Mouse (Mus musculus) heart, embryonic 15.5 days (tissue): Measurements from ENCODE around the gene Taok3. TPM values are rescaled to one million over a fixed set of nuclear protein-coding genes. Genes with fewer than 3 reads are reported as not detected.

Experiments
- polyA plus RNA-seq: library from polyadenylated mRNA; unstranded; fragments of >200 nt; fragmentation: Nextera tagmentation; extraction: Ambion mirVana; gene quantifications from 2 replicates; pipeline ENCODE4 v1.2.1, GENCODE M21; 2015

Gene Taok3
- polyA plus RNA-seq, 1 experiment from 2014 or later = 10.2 TPM

Other genes with a start within 250 kb of the Taok3 start
- gene Suds3, start 4.0 kb upstream of the Taok3 start, polyA plus RNA-seq = 53.5 and 58.9 TPM in 2 replicates
- gene Pebp1, start 167.5 kb downstream of the Taok3 start, polyA plus RNA-seq = 543 and 632 TPM in 2 replicates
- gene Vsig10, start 199.0 kb downstream of the Taok3 start, polyA plus RNA-seq = 6.7 and 8.4 TPM in 2 replicates
- 77.0 and 86.7 TPM in 2 replicates for gene Wsb2, start 237.2 kb downstream of the Taok3 start, polyA plus RNA-seq